Mouse (Mus musculus) cerebellum, adult 2 months (tissue): ENCODE results near the gene Adamtsl3.

Experiments
- CTCF ChIP-seq: fragments of 200-500 bp; IDR thresholded peaks from 2 replicates; pipeline ENCODE4 v1.5.1; 2011; ENCODE audit warnings: low read depth, mild to moderate bottlenecking, control low read depth, low read length, moderate library complexity, borderline replicate concordance; ENCODE audit not compliant: insufficient read depth
- POLR2A ChIP-seq: fragments of 200-500 bp; IDR thresholded peaks from 2 replicates; pipeline ENCODE4 v1.6.1; 2011; ENCODE audit warnings: low read length, control low read depth, borderline replicate concordance; ENCODE audit not compliant: insufficient read depth

- TF ChIP-seq POLR2A, result no peak
- no peak for TF ChIP-seq CTCF
These were observed 59.1 kb downstream of the Adamtsl3 start for GRCm38 (mm10) chr7:82394435-82395186.
